Mouse (Mus musculus): Measurements from ENCODE around the gene Dock10.
"Not testable (repeated sequence)": the region's sequence is repeated elsewhere in the genome, so short reads cannot be mapped to it uniquely, and the experiment has no call there.

The Dock10 gene

GRCm38 (mm10) chr1:80757977-80758797 lies at the start of gene Dock10:
Gene Dock10 (minus strand): TSS chr1:80758527.
- peak; percentile 82 for ATAC-seq (ENCODE audit: low TSS enrichment)

GRCm38 (mm10) chr1:80806835-80807398 lies 48.6 kb upstream of the Dock10 start:
- ATAC-seq (ENCODE audit: low TSS enrichment): no peak

GRCm38 (mm10) chr1:80802023-80802422 lies 43.7 kb upstream of the Dock10 start:
- ATAC-seq (ENCODE audit: low TSS enrichment): no peak

GRCm38 (mm10) chr1:80785066-80785779 lies 26.9 kb upstream of the Dock10 start:
- ATAC-seq (ENCODE audit: low TSS enrichment): no peak

DNA sequence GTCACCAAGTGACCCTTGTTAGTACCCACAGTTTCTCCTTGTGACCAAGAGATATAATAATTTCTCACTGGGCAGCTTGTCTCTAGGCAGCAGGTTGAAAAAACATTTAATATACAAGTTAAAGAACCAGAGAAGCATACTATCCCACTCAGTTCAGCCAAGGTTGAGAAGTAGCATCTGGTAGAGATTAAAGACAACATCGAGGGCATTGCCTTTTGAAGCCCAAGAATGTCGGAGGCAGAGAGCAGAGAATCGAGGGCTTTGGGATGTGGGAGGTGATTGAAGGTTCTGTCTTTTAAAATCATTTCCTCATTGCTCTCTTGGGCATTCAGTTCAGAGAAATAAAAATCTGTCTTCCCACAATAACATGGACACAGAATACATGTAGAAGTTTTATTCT lies 25.8 kb upstream of the Dock10 start:
- no peak for ATAC-seq (ENCODE audit: low TSS enrichment)

- ATAC-seq (ENCODE audit: low TSS enrichment): no peak
Measured at GRCm38 (mm10) chr1:80765504-80765903, 7.2 kb upstream of the Dock10 start.

DNA sequence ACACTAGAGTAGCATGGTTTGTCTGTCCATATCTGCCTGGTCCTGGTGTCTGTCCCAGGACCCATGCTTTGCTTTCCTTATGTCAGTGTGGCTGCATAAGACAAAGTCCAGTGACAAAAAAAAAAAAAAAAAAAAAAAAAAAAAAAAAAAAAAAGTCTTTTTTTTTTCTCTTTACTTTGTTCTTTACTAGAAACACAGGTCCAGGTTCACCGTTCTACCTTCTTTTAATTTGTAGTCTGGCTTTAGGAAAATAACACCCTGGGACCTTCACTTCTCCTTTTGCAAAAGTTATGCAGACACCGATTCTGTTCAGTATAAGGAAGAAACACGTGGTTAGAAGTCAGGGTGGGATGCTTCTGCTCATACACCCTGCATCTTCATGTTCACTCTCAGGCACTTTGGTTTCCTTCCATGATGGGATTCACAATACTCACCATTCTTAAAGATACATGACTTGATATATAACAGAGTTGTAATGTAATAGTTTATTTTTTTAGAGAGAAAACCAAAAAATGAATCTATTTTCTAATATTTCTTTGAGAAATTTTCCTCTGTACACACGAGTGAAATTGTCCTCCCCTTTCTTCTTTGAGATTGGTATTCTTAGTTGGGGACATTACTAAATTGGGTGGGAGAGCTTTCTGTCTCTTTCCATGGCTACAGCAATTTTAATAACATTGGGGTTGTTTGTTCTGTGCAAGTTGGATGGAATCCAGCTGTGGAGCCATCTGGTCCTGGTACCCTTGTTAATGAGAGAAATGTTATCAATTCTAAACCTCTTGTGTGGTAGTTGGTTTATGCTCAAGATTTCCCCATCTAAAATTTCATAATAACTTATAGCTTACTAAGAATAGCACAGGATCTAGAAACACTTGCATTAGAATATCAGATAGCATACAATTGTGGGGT lies 5.0 kb upstream of the Dock10 start:
- no peak for ATAC-seq (ENCODE audit: low TSS enrichment)

GRCm38 (mm10) chr1:80758798-80759184 lies 464 bp upstream of the Dock10 start:
- no peak for ATAC-seq (ENCODE audit: low TSS enrichment)

DNA sequence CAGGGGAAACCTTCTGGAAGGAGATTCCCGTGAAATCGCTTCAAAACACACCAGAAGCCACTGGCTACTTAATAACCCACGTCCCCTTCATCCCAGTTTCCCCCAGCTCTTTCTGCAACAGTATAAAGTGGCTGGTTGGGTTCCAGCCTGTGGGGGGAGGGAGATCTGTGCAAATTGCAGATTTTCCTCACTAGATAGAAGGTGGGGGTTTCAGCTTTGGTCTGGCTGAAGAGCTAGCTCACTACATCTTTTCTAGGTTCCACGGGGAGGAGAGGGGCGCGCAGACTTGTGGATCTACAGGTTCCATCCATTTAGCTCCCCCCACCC lies 714 bp downstream of the Dock10 start:
- no peak for ATAC-seq (ENCODE audit: low TSS enrichment)

GRCm38 (mm10) chr1:80756824-80757649 lies 1.3 kb downstream of the Dock10 start:
- peak; percentile 53; the same call in 1 of the 2 replicates for ATAC-seq (ENCODE audit: low TSS enrichment)

- no peak for ATAC-seq (ENCODE audit: low TSS enrichment)
Measured at GRCm38 (mm10) chr1:80756060-80756439, 2.3 kb downstream of the Dock10 start.

GRCm38 (mm10) chr1:80755296-80756059 lies 2.8 kb downstream of the Dock10 start:
- no peak for ATAC-seq (ENCODE audit: low TSS enrichment)

DNA sequence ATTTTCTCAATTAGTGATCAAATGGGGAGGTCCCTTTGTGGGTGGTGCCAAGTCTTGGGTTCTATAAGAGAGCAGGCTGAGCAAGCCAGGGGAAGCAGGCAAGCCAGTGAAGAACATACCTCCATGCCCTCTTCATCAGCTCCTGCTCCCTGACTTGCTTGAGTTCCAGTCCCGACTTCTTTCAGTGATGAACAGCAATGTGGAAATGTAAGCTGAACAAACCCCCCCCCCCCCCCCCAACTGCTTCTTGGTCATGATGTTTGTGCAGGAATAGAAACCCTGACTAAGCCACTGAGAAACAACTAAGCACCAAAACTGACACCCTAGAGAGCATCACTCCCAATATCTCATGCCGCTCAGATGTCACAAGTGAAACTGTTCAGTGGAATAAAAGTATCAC lies 9.2 kb downstream of the Dock10 start:
- not testable (repeated sequence) for ATAC-seq (ENCODE audit: low TSS enrichment)

- ATAC-seq (ENCODE audit: low TSS enrichment): no peak
Measured at GRCm38 (mm10) chr1:80746691-80747463, 11.4 kb downstream of the Dock10 start.

GRCm38 (mm10) chr1:80746195-80746594 lies 12.1 kb downstream of the Dock10 start:
- no peak for ATAC-seq (ENCODE audit: low TSS enrichment)

- ATAC-seq (ENCODE audit: low TSS enrichment): no peak
Measured at GRCm38 (mm10) chr1:80739472-80739871, 18.9 kb downstream of the Dock10 start.

DNA sequence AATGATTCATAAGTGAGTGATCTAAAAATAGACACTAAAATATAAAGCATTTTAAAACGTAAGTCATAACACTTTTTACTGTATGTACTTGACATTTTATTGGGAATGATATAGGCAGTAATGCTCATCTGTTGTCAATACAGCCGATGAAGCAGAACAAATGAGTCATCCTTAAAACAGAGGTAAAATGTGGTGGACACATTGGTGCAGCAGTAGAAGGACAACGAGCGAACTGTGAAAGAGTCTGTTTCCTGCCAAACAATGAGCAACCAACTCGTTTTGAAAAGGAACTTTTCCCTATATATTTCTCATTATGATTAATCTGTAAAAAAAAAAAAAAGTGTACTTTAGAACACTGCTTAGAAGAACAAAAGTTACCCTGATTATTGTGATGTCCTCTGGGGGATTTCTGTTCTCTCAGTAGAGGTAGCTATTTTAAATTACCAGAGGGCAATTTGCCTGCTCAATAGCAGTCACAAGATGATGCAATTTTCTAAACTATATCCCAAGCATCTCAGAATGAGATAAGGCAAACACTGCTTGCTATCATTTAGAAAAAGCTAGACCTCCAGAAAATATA lies 20.4 kb downstream of the Dock10 start:
- ATAC-seq (ENCODE audit: low TSS enrichment): no peak

- ATAC-seq (ENCODE audit: low TSS enrichment): no peak
Measured at GRCm38 (mm10) chr1:80730582-80730981, 27.7 kb downstream of the Dock10 start.

DNA sequence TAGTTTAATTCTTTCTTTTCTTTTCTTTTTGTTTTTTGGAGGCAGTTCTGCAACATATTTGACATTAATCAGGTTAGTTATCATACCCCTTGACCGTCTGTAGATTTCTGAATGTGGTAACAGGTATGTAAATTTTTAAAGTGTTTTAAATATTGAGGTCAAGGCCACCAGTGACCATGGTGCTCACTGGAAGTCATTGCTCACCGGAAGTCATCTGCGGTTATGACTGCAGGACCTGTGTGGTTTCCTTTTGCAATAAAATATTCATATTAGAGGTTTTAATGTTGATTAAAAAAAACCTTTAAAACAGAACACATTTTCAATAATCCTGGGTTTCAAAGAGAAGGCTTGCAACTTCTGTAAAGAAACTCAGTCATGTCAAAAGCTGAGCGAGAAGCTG lies 28.2 kb downstream of the Dock10 start:
- ATAC-seq (ENCODE audit: low TSS enrichment): no peak
